Mouse (Mus musculus): ENCODE data around the gene Tspan32. TPM values are rescaled to one million over a fixed set of nuclear protein-coding genes. Genes with fewer than 3 reads are reported as not detected.

Gene Tspan32
- polyA plus RNA-seq, 1 experiment = 0.10 TPM

GRCm38 (mm10) chr7:142968809-142969511, 35.9 kb upstream of the Tspan32 start, which contains the start of gene Ascl2:
Ascl2 (minus strand) TSS chr7:142969264.
- no peaks in the 10 kb centered on the region for H3K36me3 ChIP-seq (ENCODE audit: control insufficient read depth, insufficient read depth, low read length)
- TF ChIP-seq POLR2A (IDR thresholded peaks at IDR 0.05; ENCODE audit: control insufficient read depth, low read depth, low read length) = no peak
- TF ChIP-seq CTCF (IDR thresholded peaks at IDR 0.05; ENCODE audit: control insufficient read depth, insufficient read depth, insufficient replicate concordance, low read depth, low read length) = no peak
- H3K27ac ChIP-seq (ENCODE audit: control insufficient read depth, insufficient read depth, low read depth, low read length) = no peak within 1 kb of the TSS
- peaks cover 14% of the 10 kb centered on the region for H3K4me1 ChIP-seq (ENCODE audit: control insufficient read depth, insufficient read depth, low read length)
- peak within 1 kb of the TSS; percentile 50 for H3K4me3 ChIP-seq (ENCODE audit: control insufficient read depth, low read depth, low read length)
- no peaks in the 10 kb centered on the region for H3K27me3 ChIP-seq (ENCODE audit: control insufficient read depth, insufficient read depth, low read length)

GRCm38 (mm10) chr7:142981908-142982307, 22.9 kb upstream of the Tspan32 start:
- Histone ChIP-seq H3K4me1 (ENCODE audit: control insufficient read depth, insufficient read depth, low read length) (no peaks in the 10 kb centered on the region), H3K27ac (ENCODE audit: control insufficient read depth, insufficient read depth, low read depth, low read length) (no peak overlapping the region), H3K36me3 (ENCODE audit: control insufficient read depth, insufficient read depth, low read length) (no peaks in the 10 kb centered on the region), H3K27me3 (ENCODE audit: control insufficient read depth, insufficient read depth, low read length) (no peaks in the 10 kb centered on the region), H3K4me3 (ENCODE audit: control insufficient read depth, low read depth, low read length) (no peak overlapping the region)
- TF ChIP-seq POLR2A (IDR thresholded peaks at IDR 0.05; ENCODE audit: control insufficient read depth, low read depth, low read length) = no peak
- no peak for TF ChIP-seq CTCF (IDR thresholded peaks at IDR 0.05; ENCODE audit: control insufficient read depth, insufficient read depth, insufficient replicate concordance, low read depth, low read length)

- no peaks in the 10 kb centered on the region for H3K36me3 ChIP-seq (ENCODE audit: control insufficient read depth, insufficient read depth, low read length)
- no peak overlapping the region for H3K4me3 ChIP-seq (ENCODE audit: control insufficient read depth, low read depth, low read length)
- H3K27me3 ChIP-seq (ENCODE audit: control insufficient read depth, insufficient read depth, low read length) = no peaks in the 10 kb centered on the region
- no peak overlapping the region for H3K27ac ChIP-seq (ENCODE audit: control insufficient read depth, insufficient read depth, low read depth, low read length)
- no peaks in the 10 kb centered on the region for H3K4me1 ChIP-seq (ENCODE audit: control insufficient read depth, insufficient read depth, low read length)
- TF ChIP-seq POLR2A (IDR thresholded peaks at IDR 0.05; ENCODE audit: control insufficient read depth, low read depth, low read length) (no peak), CTCF (IDR thresholded peaks at IDR 0.05; ENCODE audit: control insufficient read depth, insufficient read depth, insufficient replicate concordance, low read depth, low read length) (no peak)
These were observed 19.7 kb upstream of the Tspan32 start for GRCm38 (mm10) chr7:142985146-142985545.

- no peak overlapping the region for H3K27ac ChIP-seq (ENCODE audit: control insufficient read depth, insufficient read depth, low read depth, low read length)
- H3K36me3 ChIP-seq (ENCODE audit: control insufficient read depth, insufficient read depth, low read length) = no peaks in the 10 kb centered on the region
- no peak for TF ChIP-seq POLR2A (IDR thresholded peaks at IDR 0.05; ENCODE audit: control insufficient read depth, low read depth, low read length)
- no peak overlapping the region for H3K4me3 ChIP-seq (ENCODE audit: control insufficient read depth, low read depth, low read length)
- no peaks in the 10 kb centered on the region for H3K4me1 ChIP-seq (ENCODE audit: control insufficient read depth, insufficient read depth, low read length)
- H3K27me3 ChIP-seq (ENCODE audit: control insufficient read depth, insufficient read depth, low read length) = no peaks in the 10 kb centered on the region
These were observed 17.1 kb upstream of the Tspan32 start for GRCm38 (mm10) chr7:142987718-142988117.

- Histone ChIP-seq H3K4me1 (ENCODE audit: control insufficient read depth, insufficient read depth, low read length) (no peaks in the 10 kb centered on the region), H3K4me3 (ENCODE audit: control insufficient read depth, low read depth, low read length) (no peak overlapping the region), H3K27ac (ENCODE audit: control insufficient read depth, insufficient read depth, low read depth, low read length) (no peak overlapping the region), H3K36me3 (ENCODE audit: control insufficient read depth, insufficient read depth, low read length) (no peaks in the 10 kb centered on the region), H3K27me3 (ENCODE audit: control insufficient read depth, insufficient read depth, low read length) (no peaks in the 10 kb centered on the region)
- TF ChIP-seq CTCF (IDR thresholded peaks at IDR 0.05; ENCODE audit: control insufficient read depth, insufficient read depth, insufficient replicate concordance, low read depth, low read length) (no peak), POLR2A (IDR thresholded peaks at IDR 0.05; ENCODE audit: control insufficient read depth, low read depth, low read length) (no peak)
These were observed 9.8 kb upstream of the Tspan32 start for GRCm38 (mm10) chr7:142995004-142995403.

GRCm38 (mm10) chr7:142995630-142996338, 9.1 kb upstream of the Tspan32 start:
- H3K27me3 ChIP-seq (ENCODE audit: control insufficient read depth, insufficient read depth, low read length) = no peaks in the 10 kb centered on the region
- H3K27ac ChIP-seq (ENCODE audit: control insufficient read depth, insufficient read depth, low read depth, low read length) = no peak overlapping the region
- no peaks in the 10 kb centered on the region for H3K36me3 ChIP-seq (ENCODE audit: control insufficient read depth, insufficient read depth, low read length)
- no peaks in the 10 kb centered on the region for H3K4me1 ChIP-seq (ENCODE audit: control insufficient read depth, insufficient read depth, low read length)
- TF ChIP-seq CTCF (IDR thresholded peaks at IDR 0.05; ENCODE audit: control insufficient read depth, insufficient read depth, insufficient replicate concordance, low read depth, low read length) (no peak), POLR2A (IDR thresholded peaks at IDR 0.05; ENCODE audit: control insufficient read depth, low read depth, low read length) (no peak)
- H3K4me3 ChIP-seq (ENCODE audit: control insufficient read depth, low read depth, low read length) = no peak overlapping the region

- Histone ChIP-seq H3K4me1 (ENCODE audit: control insufficient read depth, insufficient read depth, low read length) (no peaks in the 10 kb centered on the region), H3K36me3 (ENCODE audit: control insufficient read depth, insufficient read depth, low read length) (no peaks in the 10 kb centered on the region), H3K4me3 (ENCODE audit: control insufficient read depth, low read depth, low read length) (no peak overlapping the region), H3K27me3 (ENCODE audit: control insufficient read depth, insufficient read depth, low read length) (no peaks in the 10 kb centered on the region), H3K27ac (ENCODE audit: control insufficient read depth, insufficient read depth, low read depth, low read length) (no peak overlapping the region)
- TF ChIP-seq POLR2A (IDR thresholded peaks at IDR 0.05; ENCODE audit: control insufficient read depth, low read depth, low read length) = no peak
- TF ChIP-seq CTCF (IDR thresholded peaks at IDR 0.05; ENCODE audit: control insufficient read depth, insufficient read depth, insufficient replicate concordance, low read depth, low read length) = no peak
These were observed 7.8 kb upstream of the Tspan32 start for GRCm38 (mm10) chr7:142996998-142997397.

All from testis, adult 2 months (tissue).